Mouse (Mus musculus): ENCODE measurements around the gene Kif9. TPM values are rescaled to one million over a fixed set of nuclear protein-coding genes. Genes with fewer than 3 reads are reported as not detected.

Gene Kif9
- polyA plus RNA-seq (2016; fragmentation: Nextera tagmentation; extraction: Ambion mirVana) = 1.6 and 2.0 TPM in 2 replicates

DNA sequence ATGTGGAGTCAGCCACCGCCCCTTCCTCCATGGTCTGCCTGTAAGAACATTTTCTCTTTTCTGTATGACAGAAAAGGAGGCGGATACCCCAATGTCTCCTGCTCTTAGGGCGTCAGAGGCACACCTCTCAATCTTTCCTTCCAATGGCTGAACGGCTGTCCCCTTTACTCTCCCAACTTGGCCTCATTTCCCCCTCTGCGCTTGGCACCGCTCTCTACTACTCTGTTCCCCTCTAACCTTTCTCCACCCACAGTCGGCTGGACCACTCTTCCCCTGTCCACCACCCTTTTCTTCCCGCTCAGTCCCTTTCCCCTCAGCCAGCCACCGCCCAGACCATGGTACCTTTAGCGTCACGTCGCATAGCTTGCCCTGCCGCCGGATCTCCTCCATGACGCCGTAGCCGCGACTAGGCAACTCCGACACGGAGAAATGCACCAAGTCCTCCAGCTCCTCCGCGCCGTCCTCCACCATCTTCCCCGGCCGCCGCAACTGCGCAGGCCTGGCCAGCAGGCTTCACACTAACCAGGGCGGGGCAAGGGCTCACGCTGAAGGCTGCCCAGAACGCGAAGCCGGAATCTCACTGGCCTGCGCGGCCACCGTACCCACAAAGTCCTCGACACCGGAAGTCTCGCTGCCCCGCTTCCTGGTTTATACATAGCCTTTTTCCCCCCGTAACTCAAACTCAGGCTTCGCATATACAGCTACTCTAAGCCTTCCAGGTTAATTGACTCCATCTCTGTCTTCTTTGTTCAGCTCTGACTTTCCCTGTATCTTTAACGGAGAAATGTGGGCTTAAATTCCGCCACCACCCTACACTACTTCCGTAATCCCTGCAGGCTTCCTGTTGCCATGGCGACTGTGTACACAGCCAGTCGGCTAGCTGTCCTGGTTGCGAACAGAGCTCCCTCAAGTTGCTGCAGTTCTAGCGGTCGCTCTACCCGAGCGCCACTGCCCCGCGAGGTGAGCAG lies at the start of gene Kif9, which contains the start of gene Klhl18:
Kif9 (plus strand) TSS at position 835 of the 968 bp plus-strand sequence.
Klhl18 (minus strand) TSS at position 571 of the 968 bp plus-strand sequence.
- H3K4me1 ChIP-seq = peaks cover 11% of the 10 kb centered on the region
- H3K9me3 ChIP-seq = no peaks in the 10 kb centered on the region
- under 1% methylated on average over 53 of the region's 53 CpGs for WGBS
- peaks cover 5% of the 10 kb centered on the region; the same call in 1 of the 2 replicates for H3K27me3 ChIP-seq
- peak within 1 kb of the TSS; percentile 67 for H3K9ac ChIP-seq
- peak within 1 kb of the TSS; percentile 84; the same call in 1 of the 2 replicates for H3K27ac ChIP-seq
- peak; percentile 99 for ATAC-seq (ENCODE audit: low FRiP score)
- H3K4me3 ChIP-seq (replicated peaks) = peak within 1 kb of the TSS; percentile 63
- H3K4me2 ChIP-seq = peak within 1 kb of the TSS; percentile 76
- 0 out of 2 replicates have a peak, but pooled peaks cover 4% of the 10 kb centered on the region for H3K36me3 ChIP-seq (replicated peaks)

DNA sequence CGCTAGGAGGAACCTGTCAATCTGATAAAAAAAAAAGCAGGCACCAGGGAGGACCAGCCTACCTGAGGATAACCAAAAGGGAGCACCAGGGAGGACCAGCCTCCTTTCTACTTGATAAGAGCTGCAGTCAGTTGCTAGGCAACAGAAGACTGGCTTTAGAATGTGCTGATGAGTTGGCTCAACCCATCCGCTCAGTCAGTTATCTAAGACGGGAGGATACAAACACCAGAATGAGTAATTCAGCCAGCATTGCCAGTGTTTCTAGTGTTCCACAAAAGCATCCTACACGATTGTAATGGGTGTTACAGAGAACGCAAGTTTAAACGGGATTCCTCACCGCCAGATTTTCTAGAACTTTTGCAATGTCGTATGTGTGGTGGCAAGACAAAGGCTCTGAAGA lies 45.5 kb upstream of the Kif9 start:
- H3K27me3 ChIP-seq = no peaks in the 10 kb centered on the region
- H3K36me3 ChIP-seq (replicated peaks) = peaks cover 51% of the 10 kb centered on the region
- no peaks in the 10 kb centered on the region for H3K4me1 ChIP-seq
- no peak overlapping the region for H3K27ac ChIP-seq
- no peaks in the 10 kb centered on the region for H3K9me3 ChIP-seq
- ATAC-seq (ENCODE audit: low FRiP score) = no peak
- H3K4me2 ChIP-seq = no peak overlapping the region
- 82% methylated on average over 8 of the region's 8 CpGs for WGBS
- no peak overlapping the region for H3K9ac ChIP-seq
- no peak overlapping the region for H3K4me3 ChIP-seq (replicated peaks)

DNA sequence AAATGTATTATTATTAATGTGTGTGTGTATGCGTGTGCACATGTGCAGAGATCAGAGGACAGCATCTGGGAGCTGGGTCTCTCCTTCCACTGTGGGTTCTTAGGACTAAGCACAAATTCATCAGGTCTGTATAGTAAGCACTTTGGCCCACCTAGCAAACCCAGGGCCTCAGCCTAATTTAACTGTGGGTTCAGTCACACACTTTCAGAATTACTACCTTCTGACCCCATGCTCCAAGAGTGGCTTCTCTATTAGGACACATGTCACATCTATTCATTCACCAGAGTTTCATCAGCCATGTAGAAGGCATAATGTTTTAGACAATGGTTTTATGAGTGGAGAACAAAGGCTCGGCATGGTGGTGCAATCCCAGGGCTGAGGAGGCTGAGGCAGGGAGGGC lies 43.7 kb upstream of the Kif9 start:
- H3K36me3 ChIP-seq (replicated peaks) = peaks cover 51% of the 10 kb centered on the region
- H3K4me1 ChIP-seq = no peaks in the 10 kb centered on the region
- no peak overlapping the region for H3K4me2 ChIP-seq
- no peak for ATAC-seq (ENCODE audit: low FRiP score)
- 96% methylated on average over 2 of the region's 2 CpGs for WGBS
- no peaks in the 10 kb centered on the region for H3K9me3 ChIP-seq
- no peak overlapping the region for H3K9ac ChIP-seq
- H3K27ac ChIP-seq = no peak overlapping the region
- no peak overlapping the region for H3K4me3 ChIP-seq (replicated peaks)
- H3K27me3 ChIP-seq = no peaks in the 10 kb centered on the region

DNA sequence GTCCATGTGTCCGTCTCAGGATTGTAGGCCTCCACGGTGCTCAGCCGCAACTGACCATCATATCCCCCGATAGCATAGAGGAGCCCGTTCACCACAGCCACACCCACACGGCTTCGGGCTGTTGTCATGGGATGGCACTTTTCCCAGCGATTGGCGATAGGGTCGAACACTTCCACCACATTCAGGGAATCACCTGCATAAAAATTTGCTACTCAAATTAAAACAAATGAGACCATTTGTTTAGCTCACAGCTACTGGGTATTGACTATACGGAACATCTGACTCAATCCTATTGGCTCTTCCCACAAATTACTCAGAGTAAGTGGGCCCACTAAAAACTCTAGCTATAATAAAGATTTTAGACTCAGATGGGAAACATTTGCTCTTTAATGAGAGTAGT lies 40.7 kb upstream of the Kif9 start:
- Histone ChIP-seq H3K27ac (no peak overlapping the region), H3K4me1 (no peaks in the 10 kb centered on the region), H3K36me3 (replicated peaks) (peaks cover 34% of the 10 kb centered on the region), H3K4me3 (replicated peaks) (no peak overlapping the region), H3K4me2 (no peak overlapping the region), H3K9ac (no peak overlapping the region), H3K27me3 (no peaks in the 10 kb centered on the region), H3K9me3 (no peaks in the 10 kb centered on the region)
- no peak for ATAC-seq (ENCODE audit: low FRiP score)
- 93% methylated on average over 11 of the region's 11 CpGs for WGBS

DNA sequence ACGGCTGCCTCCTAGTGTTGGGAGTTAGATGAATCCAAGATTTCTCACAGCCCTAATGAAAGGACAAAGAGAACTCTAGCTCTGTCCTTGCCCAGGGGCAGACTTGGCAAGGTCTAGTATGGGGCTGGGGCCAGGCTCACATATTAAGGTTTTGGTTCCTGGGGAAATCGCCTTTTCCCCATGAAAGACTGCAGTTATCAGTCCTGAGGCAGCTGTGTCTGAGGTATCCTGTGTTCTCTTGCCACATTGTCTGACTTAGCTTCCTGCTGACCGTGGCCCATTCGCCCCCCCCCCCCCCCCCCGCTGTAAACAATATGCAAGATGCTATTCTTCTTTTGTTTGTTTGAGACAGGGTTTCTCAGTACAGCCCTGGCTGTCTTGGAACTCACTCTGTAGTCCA lies 36.7 kb upstream of the Kif9 start:
- no peaks in the 10 kb centered on the region for H3K4me1 ChIP-seq
- H3K4me3 ChIP-seq (replicated peaks) = no peak overlapping the region
- WGBS = 83% methylated on average over 4 of the region's 5 CpGs
- H3K27me3 ChIP-seq = no peaks in the 10 kb centered on the region
- H3K9ac ChIP-seq = no peak overlapping the region
- no peak overlapping the region for H3K27ac ChIP-seq
- no peaks in the 10 kb centered on the region for H3K9me3 ChIP-seq
- peaks cover 32% of the 10 kb centered on the region for H3K36me3 ChIP-seq (replicated peaks)
- no peak for ATAC-seq (ENCODE audit: low FRiP score)
- no peak overlapping the region for H3K4me2 ChIP-seq

DNA sequence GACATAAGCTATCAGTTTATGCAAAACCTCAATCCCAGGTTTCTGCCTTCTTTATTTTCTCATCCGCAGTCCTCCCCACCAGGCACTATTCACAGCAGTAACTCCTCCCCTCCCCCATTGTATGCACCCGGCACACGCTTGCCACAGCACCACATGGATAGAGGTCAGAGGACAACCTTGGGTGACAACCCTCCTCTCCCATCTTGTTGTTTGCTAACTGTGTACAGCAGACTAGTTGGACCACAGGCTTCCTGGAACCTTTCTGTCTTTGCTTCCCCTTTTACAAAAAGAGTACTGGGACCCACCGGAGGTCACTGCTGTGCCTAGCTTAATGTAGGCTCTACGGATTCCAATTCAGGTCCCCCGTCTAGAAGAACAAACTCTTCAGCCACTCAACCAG lies 36.2 kb upstream of the Kif9 start:
- H3K27me3 ChIP-seq = no peaks in the 10 kb centered on the region
- ATAC-seq (ENCODE audit: low FRiP score) = no peak
- no peak overlapping the region for H3K4me2 ChIP-seq
- no peak overlapping the region for H3K4me3 ChIP-seq (replicated peaks)
- H3K9ac ChIP-seq = no peak overlapping the region
- H3K4me1 ChIP-seq = no peaks in the 10 kb centered on the region
- 87% methylated on average over 6 of the region's 6 CpGs for WGBS
- no peak overlapping the region for H3K27ac ChIP-seq
- H3K36me3 ChIP-seq (replicated peaks) = peaks cover 28% of the 10 kb centered on the region
- H3K9me3 ChIP-seq = no peaks in the 10 kb centered on the region

DNA sequence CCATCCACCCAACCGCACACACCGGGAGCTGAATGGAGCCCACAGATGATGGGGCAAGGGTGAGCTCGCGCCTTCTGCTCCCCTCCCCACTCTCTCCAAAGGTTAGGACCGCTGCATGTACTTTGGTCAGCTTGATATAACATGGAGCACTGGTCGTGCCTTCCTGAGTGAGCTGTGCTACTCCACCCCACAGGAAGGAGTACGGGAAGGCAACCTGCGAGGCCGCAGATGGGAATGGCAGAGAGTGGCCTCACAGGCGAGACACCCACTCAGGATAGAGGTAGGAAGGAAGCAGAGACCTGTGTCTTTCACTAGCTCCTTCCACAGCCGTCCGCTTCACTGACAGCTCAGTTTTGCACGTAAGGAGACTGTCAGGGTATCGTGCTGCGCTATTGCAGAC lies 28.4 kb upstream of the Kif9 start:
- Histone ChIP-seq H3K27ac (no peak overlapping the region), H3K9me3 (no peaks in the 10 kb centered on the region), H3K4me2 (no peak overlapping the region), H3K4me1 (0 out of 2 replicates have a peak, but pooled peaks cover 3% of the 10 kb centered on the region), H3K9ac (no peak overlapping the region), H3K27me3 (no peaks in the 10 kb centered on the region), H3K4me3 (replicated peaks) (no peak overlapping the region), H3K36me3 (replicated peaks) (peaks cover 16% of the 10 kb centered on the region; the same call in 1 of the 2 replicates)
- 83% methylated on average over 15 of the region's 15 CpGs for WGBS
- no peak for ATAC-seq (ENCODE audit: low FRiP score)

DNA sequence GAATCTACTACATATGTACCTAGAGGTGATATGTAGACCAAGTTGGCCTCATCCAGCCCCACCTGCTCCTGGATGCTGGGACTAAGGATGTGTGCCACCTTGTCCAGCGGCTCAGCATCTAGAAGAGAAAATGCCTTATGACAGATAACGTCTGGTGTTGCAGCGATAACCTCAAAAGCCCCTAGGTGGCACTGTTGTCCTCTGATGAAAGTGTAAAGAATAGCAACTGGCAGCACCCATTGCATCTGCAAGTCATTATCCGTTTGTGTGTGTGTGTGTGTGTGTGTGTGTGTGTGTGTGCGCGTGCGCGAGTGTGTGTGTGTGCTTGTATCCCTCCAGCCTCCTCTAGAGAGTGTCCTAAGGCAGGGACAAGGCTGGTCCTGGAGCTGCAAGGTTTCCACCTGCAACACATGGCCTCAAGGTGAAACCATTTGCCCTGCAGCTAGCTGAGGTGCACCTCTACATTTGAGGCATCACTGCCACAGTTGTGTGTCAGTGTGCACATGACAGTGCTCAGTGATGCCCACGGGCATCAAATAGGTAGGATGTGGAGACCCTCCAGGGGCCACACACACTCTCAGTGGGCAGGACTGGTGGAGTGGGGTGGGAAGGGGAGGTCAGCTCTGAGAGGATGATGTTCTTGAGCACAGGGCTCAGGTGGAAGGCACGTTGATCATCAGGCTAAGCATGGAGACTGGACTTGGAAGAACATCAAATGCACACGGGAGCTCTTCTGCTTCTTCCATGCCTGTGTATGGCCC lies 27.7 kb upstream of the Kif9 start:
- H3K36me3 ChIP-seq (replicated peaks) = peaks cover 11% of the 10 kb centered on the region; the same call in 1 of the 2 replicates
- H3K9ac ChIP-seq = no peak overlapping the region

DNA sequence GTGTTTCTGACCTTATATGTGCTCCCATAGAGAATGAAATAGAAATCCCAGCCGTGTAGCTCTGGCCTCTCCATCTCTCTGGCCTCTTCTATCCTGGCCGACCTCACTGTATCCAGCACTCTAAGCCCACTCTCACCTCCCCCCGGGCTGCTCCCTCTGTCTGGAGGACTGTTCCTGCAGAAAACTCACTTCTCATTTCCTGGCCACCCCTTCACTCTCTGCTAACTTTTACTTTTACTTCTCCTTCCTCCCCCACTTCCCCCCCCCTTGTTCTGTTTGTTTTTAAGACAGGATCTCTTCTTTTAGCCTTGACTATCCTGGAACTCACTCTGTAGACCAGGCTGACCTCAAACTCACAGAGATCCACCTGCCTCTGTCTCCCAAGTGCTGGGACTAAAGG lies 24.2 kb upstream of the Kif9 start:
- H3K4me2 ChIP-seq = no peak overlapping the region
- no peak overlapping the region for H3K27ac ChIP-seq
- H3K36me3 ChIP-seq (replicated peaks) = 0 out of 2 replicates have a peak, but pooled peaks cover 11% of the 10 kb centered on the region
- no peaks in the 10 kb centered on the region for H3K27me3 ChIP-seq
- H3K4me3 ChIP-seq (replicated peaks) = no peak overlapping the region
- ATAC-seq (ENCODE audit: low FRiP score) = no peak
- H3K9me3 ChIP-seq = no peaks in the 10 kb centered on the region
- WGBS = 89% methylated on average over 3 of the region's 3 CpGs
- H3K9ac ChIP-seq = no peak overlapping the region
- H3K4me1 ChIP-seq = 0 out of 2 replicates have a peak, but pooled peaks cover 3% of the 10 kb centered on the region

More for the DNA sequence above, 27.7 kb upstream of the Kif9 start:
- Histone ChIP-seq H3K27me3 (no peaks in the 10 kb centered on the region), H3K27ac (no peak overlapping the region), H3K4me1 (0 out of 2 replicates have a peak, but pooled peaks cover 3% of the 10 kb centered on the region), H3K4me3 (replicated peaks) (no peak overlapping the region), H3K9me3 (no peaks in the 10 kb centered on the region), H3K4me2 (no peak overlapping the region)
- WGBS = 33% methylated on average over 11 of the region's 11 CpGs
- peak; percentile 85 for ATAC-seq (ENCODE audit: low FRiP score)

DNA sequence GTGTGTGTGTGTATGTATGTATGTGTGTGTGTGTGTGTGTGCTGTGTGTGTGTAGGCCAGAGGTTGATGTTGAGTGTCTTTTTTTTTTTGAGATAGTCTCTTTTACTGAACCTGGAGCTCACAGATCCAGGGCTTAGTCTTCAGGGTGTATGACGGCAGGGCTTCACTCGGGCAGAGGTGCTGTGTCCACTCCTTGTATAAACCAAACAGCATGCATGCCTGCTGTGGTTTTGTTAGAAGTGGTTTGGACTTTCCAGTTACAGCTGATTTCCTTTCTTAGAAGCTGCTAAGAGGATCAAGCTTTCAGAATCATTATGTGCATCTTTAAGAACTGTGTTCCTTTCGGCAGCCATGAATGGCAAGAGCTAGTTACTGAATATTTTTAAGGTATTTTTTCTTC lies 18.8 kb upstream of the Kif9 start:
- no peak for ATAC-seq (ENCODE audit: low FRiP score)
- 79% methylated on average over 3 of the region's 3 CpGs for whole genome bisulfite sequencing

DNA sequence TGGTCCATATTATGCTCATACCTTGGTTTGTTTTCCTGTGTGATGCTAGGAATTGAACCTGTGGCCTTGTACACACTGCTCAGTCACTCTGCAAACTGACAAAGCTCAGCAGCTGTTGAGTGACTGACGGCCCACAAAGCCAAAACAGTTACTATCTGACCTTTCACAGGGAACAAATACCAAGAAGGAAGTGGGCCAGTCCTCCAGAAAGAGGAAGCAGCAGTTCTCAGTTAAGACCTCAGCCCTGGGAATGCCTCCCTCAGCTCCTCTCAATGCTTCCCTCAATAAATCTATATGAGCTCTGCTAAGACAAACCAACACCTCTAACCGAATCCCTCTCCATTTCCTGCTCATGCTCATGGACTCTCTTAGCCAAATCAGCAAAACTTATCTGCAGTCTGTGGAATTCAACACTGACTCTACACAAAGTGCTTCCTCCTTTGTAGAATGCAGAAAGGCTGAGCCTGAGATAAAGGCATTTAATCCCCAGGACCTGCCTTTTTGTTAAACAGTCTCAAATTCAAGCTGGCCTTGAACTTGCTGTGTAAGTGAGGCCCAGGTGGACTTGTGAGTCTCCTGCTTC lies 17.5 kb upstream of the Kif9 start:
- ATAC-seq (ENCODE audit: low FRiP score) = no peak
- no peak overlapping the region for H3K4me2 ChIP-seq
- no peak overlapping the region for H3K9ac ChIP-seq
- no peak overlapping the region for H3K27ac ChIP-seq
- H3K27me3 ChIP-seq = no peaks in the 10 kb centered on the region
- WGBS = 86% methylated on average over 2 of the region's 2 CpGs
- no peak overlapping the region for H3K4me3 ChIP-seq (replicated peaks)
- no peaks in the 10 kb centered on the region for H3K9me3 ChIP-seq
- H3K36me3 ChIP-seq (replicated peaks) = 0 out of 2 replicates have a peak, but pooled peaks cover 3% of the 10 kb centered on the region
- H3K4me1 ChIP-seq = no peaks in the 10 kb centered on the region

More for the DNA sequence above, 18.8 kb upstream of the Kif9 start:
- Histone ChIP-seq H3K27ac (no peak overlapping the region), H3K36me3 (replicated peaks) (0 out of 2 replicates have a peak, but pooled peaks cover 3% of the 10 kb centered on the region), H3K9me3 (no peaks in the 10 kb centered on the region), H3K4me2 (no peak overlapping the region), H3K9ac (no peak overlapping the region), H3K4me1 (no peaks in the 10 kb centered on the region), H3K27me3 (no peaks in the 10 kb centered on the region), H3K4me3 (replicated peaks) (no peak overlapping the region)

Data from forebrain, embryonic 12.5 days (tissue).